Mouse (Mus musculus): ENCODE results near the gene Plau. TPM values are rescaled to one million over a fixed set of nuclear protein-coding genes. Genes with fewer than 3 reads are reported as not detected.
A peak's percentile ranks its signal among the peaks of the same experiment; 100 is the strongest.

Gene Plau
- polyA plus RNA-seq, 1 experiment from 2014 or later = 0.47 TPM

- H3K27me3 ChIP-seq (replicated peaks; ENCODE audit: control insufficient read depth, insufficient read depth, low read length) = no peaks in the 10 kb centered on the region
- no peaks in the 10 kb centered on the region for H3K36me3 ChIP-seq (ENCODE audit: control insufficient read depth, insufficient read depth, low read length)
- ATAC-seq = no peak
- H3K4me1 ChIP-seq (ENCODE audit: control insufficient read depth, insufficient read depth, low read length) = peaks cover 8% of the 10 kb centered on the region; the same call in 1 of the 2 replicates
- no peak for DNase-seq (ENCODE audit: low spot score)
- H3K27ac ChIP-seq (ENCODE audit: low read depth, low read length) = no peak overlapping the region
- no peak overlapping the region for H3K4me2 ChIP-seq (ENCODE audit: low read length)
- H3K4me3 ChIP-seq (ENCODE audit: low read depth, low read length) = no peak overlapping the region
- 67% methylated on average over 7 of the region's 7 CpGs for WGBS
- H3K9me3 ChIP-seq (replicated peaks; ENCODE audit: control insufficient read depth, low read length) = no peaks in the 10 kb centered on the region
- H3K9ac ChIP-seq (ENCODE audit: low read length) = no peak overlapping the region
Observed at GRCm38 (mm10) chr14:20834136-20834535, 2.3 kb upstream of the Plau start.

- no peak overlapping the region for H3K27ac ChIP-seq (ENCODE audit: low read depth, low read length)
- H3K4me1 ChIP-seq (ENCODE audit: control insufficient read depth, insufficient read depth, low read length) = peaks cover 8% of the 10 kb centered on the region; the same call in 1 of the 2 replicates
- 4% methylated on average over 10 of the region's 10 CpGs for WGBS
- H3K36me3 ChIP-seq (ENCODE audit: control insufficient read depth, insufficient read depth, low read length) = no peaks in the 10 kb centered on the region
- DNase-seq (ENCODE audit: low spot score) (no peak), ATAC-seq (peak; percentile 32; the same call in 1 of the 2 replicates)
- peak overlapping the region; percentile 34 for H3K4me3 ChIP-seq (ENCODE audit: low read depth, low read length)
- H3K9me3 ChIP-seq (replicated peaks; ENCODE audit: control insufficient read depth, low read length) = no peaks in the 10 kb centered on the region
- H3K4me2 ChIP-seq (ENCODE audit: low read length) = peak overlapping the region; percentile 83
- H3K9ac ChIP-seq (ENCODE audit: low read length) = peak overlapping the region; percentile 70
- H3K27me3 ChIP-seq (replicated peaks; ENCODE audit: control insufficient read depth, insufficient read depth, low read length) = no peaks in the 10 kb centered on the region
Observed at GRCm38 (mm10) chr14:20836905-20837376, 481 bp downstream of the Plau start.

GRCm38 (mm10) chr14:20837681-20838080 lies 1.2 kb downstream of the Plau start:
- Histone ChIP-seq H3K4me1 (ENCODE audit: control insufficient read depth, insufficient read depth, low read length) (peaks cover 8% of the 10 kb centered on the region; the same call in 1 of the 2 replicates), H3K4me2 (ENCODE audit: low read length) (no peak overlapping the region), H3K4me3 (ENCODE audit: low read depth, low read length) (no peak overlapping the region), H3K9me3 (replicated peaks; ENCODE audit: control insufficient read depth, low read length) (no peaks in the 10 kb centered on the region), H3K9ac (ENCODE audit: low read length) (no peak overlapping the region), H3K36me3 (ENCODE audit: control insufficient read depth, insufficient read depth, low read length) (no peaks in the 10 kb centered on the region), H3K27me3 (replicated peaks; ENCODE audit: control insufficient read depth, insufficient read depth, low read length) (no peaks in the 10 kb centered on the region), H3K27ac (ENCODE audit: low read depth, low read length) (no peak overlapping the region)
- DNase-seq (ENCODE audit: low spot score) (no peak), ATAC-seq (no peak)
- 70% methylated on average over 7 of the region's 7 CpGs for WGBS

GRCm38 (mm10) chr14:20841526-20841925 lies 5.1 kb downstream of the Plau start:
- WGBS = 80% methylated on average over 2 of the region's 2 CpGs
- H3K27ac ChIP-seq (ENCODE audit: low read depth, low read length) = no peak overlapping the region
- H3K4me2 ChIP-seq (ENCODE audit: low read length) = no peak overlapping the region
- no peak for ATAC-seq
- no peaks in the 10 kb centered on the region for H3K27me3 ChIP-seq (replicated peaks; ENCODE audit: control insufficient read depth, insufficient read depth, low read length)
- no peak overlapping the region for H3K9ac ChIP-seq (ENCODE audit: low read length)
- 0 out of 2 replicates have a peak, but pooled peaks cover 5% of the 10 kb centered on the region for H3K4me1 ChIP-seq (ENCODE audit: control insufficient read depth, insufficient read depth, low read length)
- H3K9me3 ChIP-seq (replicated peaks; ENCODE audit: control insufficient read depth, low read length) = no peaks in the 10 kb centered on the region
- no peak for DNase-seq (ENCODE audit: low spot score)
- H3K36me3 ChIP-seq (ENCODE audit: control insufficient read depth, insufficient read depth, low read length) = no peaks in the 10 kb centered on the region
- H3K4me3 ChIP-seq (ENCODE audit: low read depth, low read length) = no peak overlapping the region

- Histone ChIP-seq H3K9ac (ENCODE audit: low read length) (no peak overlapping the region), H3K4me1 (ENCODE audit: control insufficient read depth, insufficient read depth, low read length) (no peaks in the 10 kb centered on the region), H3K27me3 (replicated peaks; ENCODE audit: control insufficient read depth, insufficient read depth, low read length) (no peaks in the 10 kb centered on the region), H3K36me3 (ENCODE audit: control insufficient read depth, insufficient read depth, low read length) (no peaks in the 10 kb centered on the region), H3K4me3 (ENCODE audit: low read depth, low read length) (no peak overlapping the region), H3K9me3 (replicated peaks; ENCODE audit: control insufficient read depth, low read length) (no peaks in the 10 kb centered on the region), H3K4me2 (ENCODE audit: low read length) (no peak overlapping the region), H3K27ac (ENCODE audit: low read depth, low read length) (no peak overlapping the region)
- DNase-seq (ENCODE audit: low spot score) = no peak
- no peak for ATAC-seq
- 74% methylated on average over 3 of the region's 3 CpGs for whole genome bisulfite sequencing
Observed at GRCm38 (mm10) chr14:20842629-20843028, 6.2 kb downstream of the Plau start.

GRCm38 (mm10) chr14:20844126-20844525 lies 7.7 kb downstream of the Plau start:
- Histone ChIP-seq H3K36me3 (ENCODE audit: control insufficient read depth, insufficient read depth, low read length) (no peaks in the 10 kb centered on the region), H3K27ac (ENCODE audit: low read depth, low read length) (no peak overlapping the region), H3K9ac (ENCODE audit: low read length) (no peak overlapping the region), H3K4me3 (ENCODE audit: low read depth, low read length) (no peak overlapping the region), H3K27me3 (replicated peaks; ENCODE audit: control insufficient read depth, insufficient read depth, low read length) (no peaks in the 10 kb centered on the region), H3K9me3 (replicated peaks; ENCODE audit: control insufficient read depth, low read length) (no peaks in the 10 kb centered on the region), H3K4me2 (ENCODE audit: low read length) (no peak overlapping the region), H3K4me1 (ENCODE audit: control insufficient read depth, insufficient read depth, low read length) (no peaks in the 10 kb centered on the region)
- ATAC-seq (no peak), DNase-seq (ENCODE audit: low spot score) (no peak)
- 92% methylated on average over 6 of the region's 6 CpGs for WGBS

- Histone ChIP-seq H3K27me3 (replicated peaks; ENCODE audit: control insufficient read depth, insufficient read depth, low read length) (no peaks in the 10 kb centered on the region), H3K4me3 (ENCODE audit: low read depth, low read length) (no peak overlapping the region), H3K4me1 (ENCODE audit: control insufficient read depth, insufficient read depth, low read length) (no peaks in the 10 kb centered on the region), H3K4me2 (ENCODE audit: low read length) (no peak overlapping the region), H3K36me3 (ENCODE audit: control insufficient read depth, insufficient read depth, low read length) (no peaks in the 10 kb centered on the region), H3K27ac (ENCODE audit: low read depth, low read length) (no peak overlapping the region), H3K9ac (ENCODE audit: low read length) (no peak overlapping the region), H3K9me3 (replicated peaks; ENCODE audit: control insufficient read depth, low read length) (no peaks in the 10 kb centered on the region)
- WGBS = 90% methylated on average over 10 of the region's 10 CpGs
- ATAC-seq (no peak), DNase-seq (ENCODE audit: low spot score) (no peak)
Observed at GRCm38 (mm10) chr14:20844671-20845576, 8.5 kb downstream of the Plau start.

GRCm38 (mm10) chr14:20845577-20846088 lies 9.2 kb downstream of the Plau start:
- WGBS = 87% methylated on average over 9 of the region's 9 CpGs
- no peak overlapping the region for H3K4me2 ChIP-seq (ENCODE audit: low read length)
- no peaks in the 10 kb centered on the region for H3K36me3 ChIP-seq (ENCODE audit: control insufficient read depth, insufficient read depth, low read length)
- H3K9ac ChIP-seq (ENCODE audit: low read length) = no peak overlapping the region
- H3K9me3 ChIP-seq (replicated peaks; ENCODE audit: control insufficient read depth, low read length) = no peaks in the 10 kb centered on the region
- no peaks in the 10 kb centered on the region for H3K4me1 ChIP-seq (ENCODE audit: control insufficient read depth, insufficient read depth, low read length)
- H3K27ac ChIP-seq (ENCODE audit: low read depth, low read length) = no peak overlapping the region
- DNase-seq (ENCODE audit: low spot score) (no peak), ATAC-seq (no peak)
- no peak overlapping the region for H3K4me3 ChIP-seq (ENCODE audit: low read depth, low read length)
- H3K27me3 ChIP-seq (replicated peaks; ENCODE audit: control insufficient read depth, insufficient read depth, low read length) = no peaks in the 10 kb centered on the region

- 85% methylated on average over 7 of the region's 7 CpGs for WGBS
- DNase-seq (ENCODE audit: low spot score) (no peak), ATAC-seq (no peak)
- Histone ChIP-seq H3K9ac (ENCODE audit: low read length) (no peak overlapping the region), H3K4me1 (ENCODE audit: control insufficient read depth, insufficient read depth, low read length) (no peaks in the 10 kb centered on the region), H3K36me3 (ENCODE audit: control insufficient read depth, insufficient read depth, low read length) (no peaks in the 10 kb centered on the region), H3K4me2 (ENCODE audit: low read length) (no peak overlapping the region), H3K27me3 (replicated peaks; ENCODE audit: control insufficient read depth, insufficient read depth, low read length) (no peaks in the 10 kb centered on the region), H3K27ac (ENCODE audit: low read depth, low read length) (no peak overlapping the region), H3K9me3 (replicated peaks; ENCODE audit: control insufficient read depth, low read length) (no peaks in the 10 kb centered on the region), H3K4me3 (ENCODE audit: low read depth, low read length) (no peak overlapping the region)
Observed at GRCm38 (mm10) chr14:20846214-20846613, 9.8 kb downstream of the Plau start.

Data from forebrain, embryonic 14.5 days (tissue).